Mouse (Mus musculus): ENCODE results near the gene Zfp629.
"Not testable (repeated sequence)": the region's sequence is repeated elsewhere in the genome, so short reads cannot be mapped to it uniquely, and the experiment has no call there.

The Zfp629 gene

GRCm38 (mm10) chr7:127614891-127615843, at the start of gene Zfp629:
TSS of gene Zfp629 (minus strand) at chr7:127615797.
- peak; percentile 87 for DNase-seq (ENCODE audit: inconsistent ontology term)

- DNase-seq (ENCODE audit: inconsistent ontology term) = no peak
These were observed 47.3 kb upstream of the Zfp629 start for GRCm38 (mm10) chr7:127662926-127663325.

GRCm38 (mm10) chr7:127661833-127662232, 46.2 kb upstream of the Zfp629 start:
- no peak for DNase-seq (ENCODE audit: inconsistent ontology term)

- DNase-seq (ENCODE audit: inconsistent ontology term) = no peak
These were observed 45.3 kb upstream of the Zfp629 start for GRCm38 (mm10) chr7:127660882-127661281.

GRCm38 (mm10) chr7:127656946-127657345, 41.3 kb upstream of the Zfp629 start:
- peak; percentile 47 for DNase-seq (ENCODE audit: inconsistent ontology term)

GRCm38 (mm10) chr7:127654318-127654717, 38.7 kb upstream of the Zfp629 start:
- no peak for DNase-seq (ENCODE audit: inconsistent ontology term)

- DNase-seq (ENCODE audit: inconsistent ontology term) = peak; percentile 13
These were observed 36.5 kb upstream of the Zfp629 start for GRCm38 (mm10) chr7:127652050-127652449.

GRCm38 (mm10) chr7:127651624-127652023, 36.0 kb upstream of the Zfp629 start:
- no peak for DNase-seq (ENCODE audit: inconsistent ontology term)

GRCm38 (mm10) chr7:127649206-127649605, 33.6 kb upstream of the Zfp629 start:
- DNase-seq (ENCODE audit: inconsistent ontology term) = no peak

- no peak for DNase-seq (ENCODE audit: inconsistent ontology term)
These were observed 33.1 kb upstream of the Zfp629 start for GRCm38 (mm10) chr7:127648516-127649201.

- not testable (repeated sequence) for DNase-seq (ENCODE audit: inconsistent ontology term)
These were observed 32.0 kb upstream of the Zfp629 start for GRCm38 (mm10) chr7:127647576-127647975.

- DNase-seq (ENCODE audit: inconsistent ontology term) = no peak
These were observed 30.8 kb upstream of the Zfp629 start for GRCm38 (mm10) chr7:127646363-127646762.

GRCm38 (mm10) chr7:127642254-127642653, 26.7 kb upstream of the Zfp629 start:
- DNase-seq (ENCODE audit: inconsistent ontology term) = no peak

GRCm38 (mm10) chr7:127641260-127641659, 25.7 kb upstream of the Zfp629 start:
- DNase-seq (ENCODE audit: inconsistent ontology term) = no peak

GRCm38 (mm10) chr7:127636963-127637362, 21.4 kb upstream of the Zfp629 start:
- peak; percentile 87 for DNase-seq (ENCODE audit: inconsistent ontology term)

GRCm38 (mm10) chr7:127631416-127631815, 15.8 kb upstream of the Zfp629 start:
- no peak for DNase-seq (ENCODE audit: inconsistent ontology term)

- no peak for DNase-seq (ENCODE audit: inconsistent ontology term)
These were observed 13.0 kb upstream of the Zfp629 start for GRCm38 (mm10) chr7:127628646-127629045.

GRCm38 (mm10) chr7:127626471-127626870, 10.9 kb upstream of the Zfp629 start:
- DNase-seq (ENCODE audit: inconsistent ontology term) = no peak

- DNase-seq (ENCODE audit: inconsistent ontology term) = no peak
These were observed 10.4 kb upstream of the Zfp629 start for GRCm38 (mm10) chr7:127626039-127626438.

GRCm38 (mm10) chr7:127618402-127618801, 2.8 kb upstream of the Zfp629 start:
- not testable (repeated sequence) for DNase-seq (ENCODE audit: inconsistent ontology term)

- DNase-seq (ENCODE audit: inconsistent ontology term) = no peak
These were observed 2.4 kb upstream of the Zfp629 start for GRCm38 (mm10) chr7:127617962-127618361.

- no peak for DNase-seq (ENCODE audit: inconsistent ontology term)
These were observed 1.3 kb upstream of the Zfp629 start for GRCm38 (mm10) chr7:127616881-127617280.

GRCm38 (mm10) chr7:127616336-127616735, 739 bp upstream of the Zfp629 start:
- no peak for DNase-seq (ENCODE audit: inconsistent ontology term)

Measured in Muller cell, postnatal 12 days (primary cell).